8 mouse cellular contexts compared by ENCODE assay signal in genomic region chr11:69420554-69421000, GRCm38 (mm10). TPM values are rescaled to one million over a fixed set of nuclear protein-coding genes. Genes with fewer than 3 reads are reported as not detected.
A peak's percentile ranks its signal among the peaks of the same experiment; 100 is the strongest.
DNase-seq lines count a peak whose midpoint lies in the region; ATAC-seq and TF ChIP-seq lines count a peak whose summit lies in the region.

No protein-coding gene starts in this region.

- peak overlapping the region; percentile 57; the same call in 1 of the 2 replicates for H3K4me3 ChIP-seq in left cerebral cortex, adult 2 months
- H3K4me3 ChIP-seq in embryonic facial prominence, embryonic 13.5 days, result peak overlapping the region; percentile 79
- H3K4me3 ChIP-seq in hindbrain, embryonic 16.5 days (ENCODE audit: low read length), result peak overlapping the region; percentile 76
- peak overlapping the region; percentile 71; the same call in 1 of the 2 replicates for H3K4me3 ChIP-seq in midbrain, postnatal 0 days (ENCODE audit: low read depth, low read length)

- intact Hi-C loops in left cerebral cortex, adult 2 months (cut with DNase I), result no loop called here
- intact Hi-C loops in left cerebral cortex, postnatal 14 days (cut with DNase I), result no loop called here

- no peak overlapping the region for H3K27ac ChIP-seq in left cerebral cortex, adult 2 months
- no peak overlapping the region for H3K27ac ChIP-seq in embryonic facial prominence, embryonic 13.5 days
- no peak overlapping the region for H3K27ac ChIP-seq in hindbrain, embryonic 16.5 days (ENCODE audit: low read depth, low read length)
- no peak overlapping the region for H3K27ac ChIP-seq in midbrain, postnatal 0 days (ENCODE audit: low read depth, low read length)

- TF ChIP-seq CTCF in left cerebral cortex, adult 2 months (IDR thresholded peaks at IDR 0.05), result no peak
- no peak for TF ChIP-seq CTCF in midbrain, postnatal 0 days (IDR thresholded peaks at IDR 0.05)

- 9% methylated on average over 10 of the region's 10 CpGs for WGBS in embryonic facial prominence, embryonic 13.5 days
- WGBS in hindbrain, embryonic 16.5 days, result 11% methylated on average over 10 of the region's 10 CpGs
- 10% methylated on average over 10 of the region's 10 CpGs for WGBS in midbrain, postnatal 0 days

- DNase-seq in left cerebral cortex, adult 2 months (ENCODE audit: extremely low spot score in 1 of 2, low spot score in 2 of 2), result no peak
- DNase-seq in left cerebral cortex, postnatal 14 days (ENCODE audit: low spot score in 2 of 2), result no peak
- DNase-seq in midbrain, postnatal 0 days (ENCODE audit: low spot score), result no peak
- DNase-seq in spleen, postnatal 4 days (ENCODE audit: low spot score in 2 of 2), result no peak
- no peak for DNase-seq in kidney, postnatal 10 days
- no peak for DNase-seq in adipocyte (ENCODE audit: low spot score)

- H3K9ac ChIP-seq in embryonic facial prominence, embryonic 13.5 days, result 0 out of 2 replicates have a peak overlapping the region, but pooled peaks have one; percentile 68
- H3K9ac ChIP-seq in hindbrain, embryonic 16.5 days (ENCODE audit: low read depth, low read length), result peak overlapping the region; percentile 48
- H3K9ac ChIP-seq in midbrain, postnatal 0 days (replicated peaks; ENCODE audit: low read length, poor library complexity, severe bottlenecking), result no peak overlapping the region

- no peak for ATAC-seq in embryonic facial prominence, embryonic 13.5 days (ENCODE audit: insufficient number of reproducible peaks, insufficient read depth, low FRiP score, low TSS enrichment, low read depth)
- no peak for ATAC-seq in hindbrain, embryonic 16.5 days
- ATAC-seq in midbrain, postnatal 0 days (ENCODE audit: low FRiP score), result no peak

- peak overlapping the region; percentile 97 for H3K4me2 ChIP-seq in embryonic facial prominence, embryonic 13.5 days
- H3K4me2 ChIP-seq in hindbrain, embryonic 16.5 days (ENCODE audit: low read length), result peak overlapping the region; percentile 67
- peak overlapping the region; percentile 94 for H3K4me2 ChIP-seq in midbrain, postnatal 0 days (ENCODE audit: low read depth, low read length, poor library complexity, severe bottlenecking)

- H3K9me3 ChIP-seq in embryonic facial prominence, embryonic 13.5 days, result no peaks in the 10 kb centered on the region
- no peaks in the 10 kb centered on the region for H3K9me3 ChIP-seq in hindbrain, embryonic 16.5 days (ENCODE audit: control insufficient read depth, low read length)
- no peaks in the 10 kb centered on the region for H3K9me3 ChIP-seq in midbrain, postnatal 0 days (ENCODE audit: low read length)

- H3K27me3 ChIP-seq in embryonic facial prominence, embryonic 13.5 days, result peaks cover 28% of the 10 kb centered on the region
- H3K27me3 ChIP-seq in hindbrain, embryonic 16.5 days (replicated peaks; ENCODE audit: control insufficient read depth, insufficient read depth, low read length), result peaks cover 12% of the 10 kb centered on the region; the same call in 1 of the 2 replicates
- peaks cover 20% of the 10 kb centered on the region for H3K27me3 ChIP-seq in midbrain, postnatal 0 days (ENCODE audit: insufficient read depth, low read length)

- H3K4me1 ChIP-seq in embryonic facial prominence, embryonic 13.5 days, result peaks cover 34% of the 10 kb centered on the region
- peaks cover 29% of the 10 kb centered on the region for H3K4me1 ChIP-seq in hindbrain, embryonic 16.5 days (ENCODE audit: control insufficient read depth, insufficient read depth, low read depth, low read length)
- peaks cover 5% of the 10 kb centered on the region; the same call in 1 of the 2 replicates for H3K4me1 ChIP-seq in midbrain, postnatal 0 days (ENCODE audit: insufficient read depth, low read length)

- no peaks in the 10 kb centered on the region for H3K36me3 ChIP-seq in embryonic facial prominence, embryonic 13.5 days
- H3K36me3 ChIP-seq in hindbrain, embryonic 16.5 days (ENCODE audit: control insufficient read depth, insufficient read depth, low read length), result no peaks in the 10 kb centered on the region
- H3K36me3 ChIP-seq in midbrain, postnatal 0 days (ENCODE audit: insufficient read depth, low read length), result no peaks in the 10 kb centered on the region

RNA-seq across cellular contexts. Expression of gene Kdm6b, which starts 7.1 kb away (rescaled TPM):
- total RNA-seq in left cerebral cortex, adult 2 months (2021), result 10 to 100 TPM; 31.1 to 45.3 TPM
- 10 to 100 TPM; 33.0 to 33.3 TPM for total RNA-seq in left cerebral cortex, postnatal 14 days (2021)
- polyA plus RNA-seq in embryonic facial prominence, embryonic 13.5 days (2015; fragmentation: Nextera tagmentation; extraction: Ambion mirVana), result 41.3 and 43.1 TPM in 2 replicates
- polyA plus RNA-seq in hindbrain, embryonic 16.5 days (2015; fragmentation: Nextera tagmentation; extraction: Ambion mirVana), result 22.9 and 29.0 TPM in 2 replicates
- 12.1 and 14.5 TPM in 2 replicates for total RNA-seq in midbrain, postnatal 0 days (2014; rRNA removed)
- 18.9 and 22.7 TPM in 2 replicates for polyA plus RNA-seq in midbrain, postnatal 0 days (2015; fragmentation: Nextera tagmentation; extraction: Ambion mirVana)

RNA-seq across cellular contexts. Expression of gene Tmem88, which starts 22.5 kb away (rescaled TPM):
- total RNA-seq in left cerebral cortex, adult 2 months (2021), result 1 to 10 TPM; 2.9 to 3.8 TPM
- 1 to 10 TPM; 2.6 to 2.9 TPM for total RNA-seq in left cerebral cortex, postnatal 14 days (2021)
- polyA plus RNA-seq in embryonic facial prominence, embryonic 13.5 days (2015; fragmentation: Nextera tagmentation; extraction: Ambion mirVana), result 13.2 and 16.4 TPM in 2 replicates
- polyA plus RNA-seq in hindbrain, embryonic 16.5 days (2015; fragmentation: Nextera tagmentation; extraction: Ambion mirVana), result 8.9 and 9.2 TPM in 2 replicates
- total RNA-seq in midbrain, postnatal 0 days (2014; rRNA removed), result 4.4 and 5.7 TPM in 2 replicates
- polyA plus RNA-seq in midbrain, postnatal 0 days (2015; fragmentation: Nextera tagmentation; extraction: Ambion mirVana), result 5.8 and 6.3 TPM in 2 replicates

RNA-seq across cellular contexts. Expression of gene Cyb5d1, which starts 25.1 kb away (rescaled TPM):
- total RNA-seq in left cerebral cortex, adult 2 months (2021), result 10 to 100 TPM; 40.7 to 45.6 TPM
- total RNA-seq in left cerebral cortex, postnatal 14 days (2021), result 10 to 100 TPM; 36.8 to 42.0 TPM
- polyA plus RNA-seq in embryonic facial prominence, embryonic 13.5 days (2015; fragmentation: Nextera tagmentation; extraction: Ambion mirVana), result 43.4 and 46.5 TPM in 2 replicates
- polyA plus RNA-seq in hindbrain, embryonic 16.5 days (2015; fragmentation: Nextera tagmentation; extraction: Ambion mirVana), result 28.7 and 33.0 TPM in 2 replicates
- total RNA-seq in midbrain, postnatal 0 days (2014; rRNA removed), result 16.5 and 22.6 TPM in 2 replicates
- polyA plus RNA-seq in midbrain, postnatal 0 days (2015; fragmentation: Nextera tagmentation; extraction: Ambion mirVana), result 18.2 and 18.8 TPM in 2 replicates

RNA-seq across cellular contexts. Expression of gene Naa38, which starts 25.3 kb away (rescaled TPM):
- total RNA-seq in left cerebral cortex, adult 2 months (2021), result 100 to 1,000 TPM in 1 of 2 experiments, 10 to 100 TPM in 1; 94.0 to 113 TPM
- 100 to 1,000 TPM in 1 of 2 experiments, 10 to 100 TPM in 1; 92.0 to 106 TPM for total RNA-seq in left cerebral cortex, postnatal 14 days (2021)
- polyA plus RNA-seq in embryonic facial prominence, embryonic 13.5 days (2015; fragmentation: Nextera tagmentation; extraction: Ambion mirVana), result 145 and 150 TPM in 2 replicates
- polyA plus RNA-seq in hindbrain, embryonic 16.5 days (2015; fragmentation: Nextera tagmentation; extraction: Ambion mirVana), result 102 and 130 TPM in 2 replicates
- total RNA-seq in midbrain, postnatal 0 days (2014; rRNA removed), result 32.6 and 95.9 TPM in 2 replicates
- polyA plus RNA-seq in midbrain, postnatal 0 days (2015; fragmentation: Nextera tagmentation; extraction: Ambion mirVana), result 120 and 147 TPM in 2 replicates

RNA-seq across cellular contexts. Expression of gene Chd3, which starts 51.4 kb away (rescaled TPM):
- 100 to 1,000 TPM; 406 to 416 TPM for total RNA-seq in left cerebral cortex, adult 2 months (2021)
- total RNA-seq in left cerebral cortex, postnatal 14 days (2021), result 100 to 1,000 TPM; 531 to 563 TPM
- 135 and 142 TPM in 2 replicates for polyA plus RNA-seq in embryonic facial prominence, embryonic 13.5 days (2015; fragmentation: Nextera tagmentation; extraction: Ambion mirVana)
- 68.0 and 73.2 TPM in 2 replicates for polyA plus RNA-seq in hindbrain, embryonic 16.5 days (2015; fragmentation: Nextera tagmentation; extraction: Ambion mirVana)
- total RNA-seq in midbrain, postnatal 0 days (2014; rRNA removed), result 284 and 298 TPM in 2 replicates
- 51.6 and 58.9 TPM in 2 replicates for polyA plus RNA-seq in midbrain, postnatal 0 days (2015; fragmentation: Nextera tagmentation; extraction: Ambion mirVana)
